Mouse (Mus musculus): Measurements from ENCODE around the gene Itm2c.

DNA sequence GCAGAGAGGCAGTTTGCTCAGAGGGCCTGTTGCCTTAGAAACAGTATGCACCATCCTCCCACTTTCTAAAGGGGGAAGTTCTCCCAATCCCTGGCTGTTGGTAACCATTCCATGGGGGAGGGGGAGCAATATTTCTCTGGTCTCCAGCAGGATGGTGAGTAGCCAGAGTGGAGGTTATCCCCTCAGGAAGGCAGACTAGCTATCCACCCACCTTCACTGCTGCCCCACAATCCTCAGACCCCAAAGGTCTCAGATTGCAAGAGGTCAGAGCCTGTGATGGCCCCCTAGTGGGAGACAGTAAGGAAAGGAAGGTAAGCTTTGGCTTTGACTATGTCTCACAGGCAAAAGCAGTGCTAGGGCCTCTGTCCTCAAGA, 5.3 kb downstream of the Itm2c start:
- TF ChIP-seq CTCF (IDR thresholded peaks at IDR 0.05; ENCODE audit: borderline replicate concordance, insufficient read depth, low read length) (no peak), POLR2A (IDR thresholded peaks at IDR 0.05; ENCODE audit: low read depth, low read length) (no peak)

Measured in embryonic fibroblast, embryonic 13.5 days (primary cell).